Mouse (Mus musculus) limb, embryonic 10.5 days (tissue): ENCODE data around the gene Rpl19. TPM values are rescaled to one million over a fixed set of nuclear protein-coding genes. Genes with fewer than 3 reads are reported as not detected.
A peak's percentile ranks its signal among the peaks of the same experiment; 100 is the strongest.

Experiments
- DNase-seq: peaks from one replicate; pipeline ENCODE4 v3.0.0-alpha.2; 2017; ENCODE audit warnings: low spot score
- H3K27ac ChIP-seq: fragments of 300-500 bp; sonication (generic); 2 replicates; pipeline ENCODE4 v1.5.1; 2016; ENCODE audit warnings: mild to moderate bottlenecking
- H3K27me3 ChIP-seq: fragments of 300-500 bp; sonication (generic); 2 replicates; pipeline ENCODE4 v1.6.1; 2016; ENCODE audit warnings: low read depth, mild to moderate bottlenecking; ENCODE audit not compliant: poor library complexity, severe bottlenecking
- H3K36me3 ChIP-seq: fragments of 300-500 bp; sonication (generic); 2 replicates; pipeline ENCODE4 v1.6.1; 2016; ENCODE audit warnings: mild to moderate bottlenecking, moderate library complexity
- H3K4me1 ChIP-seq: fragments of 300-500 bp; sonication (generic); 2 replicates; pipeline ENCODE4 v1.6.1; 2016
- H3K4me3 ChIP-seq: fragments of 300-500 bp; sonication (generic); 2 replicates; pipeline ENCODE4 v1.5.1; 2016; ENCODE audit warnings: mild to moderate bottlenecking, moderate library complexity
- H3K9me3 ChIP-seq: fragments of 300-500 bp; sonication (generic); replicated peaks from 2 replicates; pipeline ENCODE4 v1.6.1; 2016; ENCODE audit warnings: mild to moderate bottlenecking
- WGBS: fragments of 180-500 bp; shearing (Covaris S2); methylation state at CpG from one replicate; pipeline ENCODE4 v1.1.7; 2016; 5-methylcytosine and 5-hydroxymethylcytosine counted together
- polyA plus RNA-seq: library from polyadenylated mRNA; unstranded; fragments of >200 nt; fragmentation: Nextera tagmentation; extraction: Ambion mirVana; gene quantifications from 2 replicates; pipeline ENCODE4 v1.2.1, GENCODE M21; 2016

Rpl19 gene
- polyA plus RNA-seq, 1 experiment from 2014 or later, result 1,186 TPM

DNA sequence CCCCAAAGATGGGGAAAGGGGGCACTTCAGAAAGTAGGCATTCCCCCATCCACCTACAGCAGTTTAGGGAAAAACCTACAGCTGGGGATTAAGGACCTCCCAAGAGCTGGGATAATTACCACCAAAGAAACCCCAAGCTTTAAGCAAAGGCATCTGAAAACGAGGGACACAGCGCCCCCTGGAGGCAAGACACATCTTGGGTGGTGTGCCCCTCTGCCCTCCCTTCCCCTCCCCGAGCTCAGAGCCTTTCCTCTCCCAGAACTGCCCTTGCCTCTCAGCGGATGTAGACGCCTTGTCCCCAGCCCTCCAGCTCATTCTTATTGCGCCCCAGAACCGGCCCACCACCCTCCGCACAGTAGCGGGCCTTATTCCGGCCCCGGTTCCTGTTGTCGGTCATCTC, 23.9 kb upstream of the Rpl19 start:
- Histone ChIP-seq H3K4me1 (peaks cover 47% of the 10 kb centered on the region), H3K27ac (0 out of 2 replicates have a peak overlapping the region, but pooled peaks have one; percentile 21), H3K27me3 (peaks cover 79% of the 10 kb centered on the region), H3K4me3 (peak overlapping the region; percentile 39), H3K9me3 (no peaks in the 10 kb centered on the region), H3K36me3 (peaks cover 17% of the 10 kb centered on the region)
- peak; percentile 92 for DNase-seq
- 5% methylated on average over 12 of the region's 12 CpGs for WGBS

DNA sequence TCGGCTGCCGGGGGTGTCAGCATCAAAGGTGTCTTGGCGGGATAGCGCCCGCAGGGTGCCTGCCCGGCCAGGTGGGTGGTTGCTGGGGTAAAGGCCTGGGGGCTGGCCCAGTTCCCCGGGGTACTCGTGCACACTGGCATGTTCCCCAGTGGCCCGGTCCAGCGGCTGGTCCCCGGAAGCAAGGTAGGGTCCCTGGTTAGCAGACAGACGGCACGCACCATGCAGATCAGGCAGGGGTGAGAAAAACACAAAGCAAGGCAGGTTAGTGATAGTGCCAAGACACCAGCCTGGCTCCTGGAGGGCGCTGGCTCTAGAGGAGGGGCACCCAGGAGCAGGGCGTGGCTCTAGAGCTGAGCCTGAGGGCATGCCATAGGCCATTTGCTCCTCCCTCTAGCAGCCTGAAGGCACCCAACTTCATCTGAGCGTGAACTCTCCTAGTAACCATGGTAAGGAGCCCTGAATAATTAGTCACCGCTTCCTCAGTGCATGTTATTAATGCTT, 23.3 kb upstream of the Rpl19 start:
- 23% methylated on average over 17 of the region's 17 CpGs for WGBS
- H3K4me1 ChIP-seq, result peaks cover 47% of the 10 kb centered on the region
- no peaks in the 10 kb centered on the region for H3K9me3 ChIP-seq
- 0 out of 2 replicates have a peak overlapping the region, but pooled peaks have one; percentile 21 for H3K27ac ChIP-seq
- peak; percentile 40 for DNase-seq
- H3K4me3 ChIP-seq, result peak overlapping the region; percentile 39
- peaks cover 73% of the 10 kb centered on the region for H3K27me3 ChIP-seq
- peaks cover 20% of the 10 kb centered on the region for H3K36me3 ChIP-seq

DNA sequence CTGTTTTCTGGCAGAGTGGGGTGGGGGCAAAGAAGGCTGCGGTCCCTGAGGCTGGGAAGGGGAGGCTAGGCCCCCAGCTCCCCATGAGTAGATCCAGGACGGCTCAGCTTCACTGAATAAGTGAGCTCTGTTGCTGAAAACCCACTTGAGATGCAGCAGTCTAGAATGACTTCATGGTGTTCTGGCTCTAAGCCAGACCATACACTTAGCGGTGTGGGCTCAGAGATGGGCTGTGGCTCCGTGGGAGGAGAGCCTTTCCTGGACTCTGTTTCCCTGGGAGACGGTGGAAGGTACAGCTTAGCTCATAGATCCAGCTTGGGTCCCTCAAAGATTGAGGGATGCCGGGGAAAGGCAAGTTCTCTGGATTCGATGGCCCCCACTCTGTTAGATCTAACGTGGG, 22.3 kb upstream of the Rpl19 start:
- no peak for DNase-seq
- Histone ChIP-seq H3K27ac (no peak overlapping the region), H3K9me3 (no peaks in the 10 kb centered on the region), H3K4me1 (peaks cover 47% of the 10 kb centered on the region), H3K36me3 (peaks cover 25% of the 10 kb centered on the region), H3K4me3 (no peak overlapping the region), H3K27me3 (peaks cover 63% of the 10 kb centered on the region)
- 89% methylated on average over 8 of the region's 8 CpGs for WGBS

DNA sequence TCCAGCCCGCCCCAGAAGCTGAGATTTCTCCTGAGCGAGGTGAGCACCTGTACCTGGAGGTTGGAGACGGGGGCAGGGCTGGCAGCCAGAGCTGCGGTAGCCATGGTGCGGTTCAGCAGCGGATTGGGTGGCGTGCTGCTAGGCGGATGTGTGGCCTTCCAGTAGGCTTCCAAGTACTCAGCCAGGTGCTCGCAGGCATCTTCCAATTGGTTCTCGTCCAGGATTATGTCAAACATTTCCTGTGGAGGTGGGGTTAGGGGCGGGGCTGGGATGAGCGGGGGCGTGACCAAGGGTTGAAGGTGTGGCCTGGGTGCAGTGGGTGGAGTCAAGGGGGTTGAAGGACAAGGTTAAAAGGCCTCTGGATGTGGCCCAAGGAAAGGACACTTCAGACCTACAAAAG, 21.4 kb upstream of the Rpl19 start:
- no peak overlapping the region for H3K27ac ChIP-seq
- H3K36me3 ChIP-seq, result peaks cover 33% of the 10 kb centered on the region
- H3K4me1 ChIP-seq, result peaks cover 45% of the 10 kb centered on the region
- no peaks in the 10 kb centered on the region for H3K9me3 ChIP-seq
- H3K27me3 ChIP-seq, result peaks cover 54% of the 10 kb centered on the region
- WGBS, result 34% methylated on average over 13 of the region's 13 CpGs
- H3K4me3 ChIP-seq, result no peak overlapping the region
- peak; percentile 38 for DNase-seq

DNA sequence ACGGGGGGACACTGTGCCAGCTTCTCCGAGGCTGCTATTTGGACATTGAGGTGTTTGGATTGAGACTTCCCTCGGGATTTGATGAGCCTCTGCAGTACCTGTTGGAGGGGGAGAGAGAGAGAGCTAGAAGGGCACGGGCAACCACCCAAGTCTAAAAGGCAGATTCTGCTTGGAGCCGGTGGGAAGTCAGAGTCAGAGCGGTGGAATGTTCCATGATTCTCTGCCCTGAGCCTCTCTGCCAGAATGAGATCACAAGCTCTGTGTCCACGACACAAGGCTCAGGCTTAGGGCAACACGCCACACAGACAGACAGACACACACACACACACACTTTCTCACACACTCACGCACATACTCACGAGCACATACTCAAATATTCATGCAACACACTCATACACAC, 20.8 kb upstream of the Rpl19 start:
- H3K36me3 ChIP-seq, result peaks cover 38% of the 10 kb centered on the region
- H3K27ac ChIP-seq, result no peak overlapping the region
- DNase-seq, result no peak
- peaks cover 52% of the 10 kb centered on the region for H3K27me3 ChIP-seq
- WGBS, result 86% methylated on average over 10 of the region's 10 CpGs
- no peaks in the 10 kb centered on the region for H3K9me3 ChIP-seq
- peaks cover 41% of the 10 kb centered on the region for H3K4me1 ChIP-seq
- no peak overlapping the region for H3K4me3 ChIP-seq

DNA sequence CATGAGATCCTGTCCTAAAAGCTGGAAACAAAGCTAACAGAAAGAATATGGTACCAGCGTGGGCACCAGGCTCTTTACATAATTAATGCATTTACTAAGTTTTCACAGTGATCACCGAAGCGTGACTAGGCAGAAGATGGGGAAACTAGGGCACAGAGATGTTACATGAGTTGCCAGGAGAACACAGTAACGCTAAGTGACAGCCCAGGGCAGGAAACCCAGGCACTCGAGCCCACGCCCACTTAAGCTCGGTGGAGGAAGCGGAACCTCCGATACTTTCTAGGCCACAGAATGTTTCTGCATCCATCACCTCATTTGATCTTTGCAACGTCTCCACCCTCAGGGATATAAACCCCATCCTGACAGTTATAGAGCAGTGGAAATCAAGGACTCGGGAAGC, 18.4 kb upstream of the Rpl19 start:
- Histone ChIP-seq H3K27me3 (peaks cover 46% of the 10 kb centered on the region), H3K4me1 (peaks cover 32% of the 10 kb centered on the region), H3K9me3 (no peaks in the 10 kb centered on the region), H3K36me3 (peaks cover 49% of the 10 kb centered on the region), H3K27ac (no peak overlapping the region), H3K4me3 (no peak overlapping the region)
- 85% methylated on average over 11 of the region's 11 CpGs for WGBS
- DNase-seq, result no peak

DNA sequence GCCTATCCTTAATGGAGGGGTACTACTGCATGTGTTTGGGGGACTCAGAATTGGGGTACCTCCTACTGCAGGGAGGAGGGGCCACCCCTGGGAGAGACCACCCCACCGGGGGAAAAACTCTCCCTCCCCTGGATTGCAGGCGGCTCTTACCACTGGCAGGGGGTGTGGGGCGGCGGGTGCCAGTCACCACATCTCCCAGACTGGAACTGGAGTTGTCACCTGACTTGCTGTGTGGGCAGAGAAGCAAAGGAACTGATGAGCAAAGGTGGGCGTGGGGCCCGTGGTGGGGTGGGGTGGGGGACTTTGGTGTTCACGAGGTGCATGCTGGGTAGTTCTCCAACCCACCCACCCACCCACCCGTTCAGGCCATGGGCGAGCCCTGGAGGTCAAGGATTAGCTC, 14.8 kb upstream of the Rpl19 start:
- H3K4me1 ChIP-seq, result peaks cover 14% of the 10 kb centered on the region
- WGBS, result 68% methylated on average over 9 of the region's 9 CpGs
- no peak overlapping the region for H3K4me3 ChIP-seq
- H3K27ac ChIP-seq, result 0 out of 2 replicates have a peak overlapping the region, but pooled peaks have one; percentile 16
- no peaks in the 10 kb centered on the region for H3K9me3 ChIP-seq
- DNase-seq, result no peak
- H3K27me3 ChIP-seq, result peaks cover 22% of the 10 kb centered on the region
- peaks cover 56% of the 10 kb centered on the region for H3K36me3 ChIP-seq

DNA sequence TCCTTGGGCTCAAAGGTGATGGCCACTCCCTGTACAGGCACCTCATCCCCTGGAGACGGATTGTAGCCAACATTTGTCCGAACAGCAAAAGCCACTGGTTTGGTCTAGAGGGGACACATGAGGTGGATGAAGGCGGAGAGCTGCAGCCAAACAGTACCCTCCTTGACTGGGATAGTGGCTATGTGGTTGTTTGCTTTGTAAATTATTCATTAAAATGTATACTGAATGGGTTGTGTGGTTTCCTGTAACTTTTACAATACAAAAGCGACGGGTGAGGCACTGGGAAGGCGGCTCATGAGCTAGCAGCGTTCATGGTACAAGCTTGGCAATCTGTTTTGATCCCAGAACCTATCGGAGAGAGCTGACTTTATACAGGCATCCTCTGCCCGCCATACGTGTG, 13.7 kb upstream of the Rpl19 start:
- WGBS, result 78% methylated on average over 10 of the region's 10 CpGs

DNA sequence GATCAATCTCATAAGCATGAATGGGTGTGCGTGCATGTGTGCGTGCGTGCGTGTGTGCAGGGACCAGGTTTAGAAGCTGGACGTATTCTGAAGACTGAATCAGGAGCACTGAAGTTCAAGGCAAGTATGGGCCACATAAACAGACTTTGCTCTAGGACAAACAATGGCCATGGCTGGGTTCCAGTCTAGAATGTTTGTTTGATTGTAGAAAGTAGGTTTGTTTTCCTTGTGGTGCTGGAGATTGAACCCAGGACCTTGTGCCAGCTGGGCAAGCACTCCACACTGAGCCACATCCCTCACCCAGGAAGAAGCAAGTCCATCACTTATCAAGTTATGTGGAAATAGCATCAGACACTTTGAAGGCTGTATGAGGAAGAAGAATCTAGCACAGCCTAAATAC, 10.3 kb upstream of the Rpl19 start:
- WGBS, result 92% methylated on average over 5 of the region's 5 CpGs
- peaks cover 35% of the 10 kb centered on the region for H3K27me3 ChIP-seq
- peaks cover 42% of the 10 kb centered on the region for H3K4me1 ChIP-seq
- DNase-seq, result no peak
- H3K36me3 ChIP-seq, result peaks cover 48% of the 10 kb centered on the region
- no peak overlapping the region for H3K4me3 ChIP-seq
- H3K27ac ChIP-seq, result no peak overlapping the region
- H3K9me3 ChIP-seq, result no peaks in the 10 kb centered on the region

More for the DNA sequence above, 13.7 kb upstream of the Rpl19 start:
- peaks cover 66% of the 10 kb centered on the region for H3K36me3 ChIP-seq
- no peaks in the 10 kb centered on the region for H3K9me3 ChIP-seq
- peaks cover 22% of the 10 kb centered on the region for H3K27me3 ChIP-seq
- no peak overlapping the region for H3K27ac ChIP-seq
- H3K4me3 ChIP-seq, result no peak overlapping the region
- no peak for DNase-seq
- peaks cover 14% of the 10 kb centered on the region for H3K4me1 ChIP-seq

DNA sequence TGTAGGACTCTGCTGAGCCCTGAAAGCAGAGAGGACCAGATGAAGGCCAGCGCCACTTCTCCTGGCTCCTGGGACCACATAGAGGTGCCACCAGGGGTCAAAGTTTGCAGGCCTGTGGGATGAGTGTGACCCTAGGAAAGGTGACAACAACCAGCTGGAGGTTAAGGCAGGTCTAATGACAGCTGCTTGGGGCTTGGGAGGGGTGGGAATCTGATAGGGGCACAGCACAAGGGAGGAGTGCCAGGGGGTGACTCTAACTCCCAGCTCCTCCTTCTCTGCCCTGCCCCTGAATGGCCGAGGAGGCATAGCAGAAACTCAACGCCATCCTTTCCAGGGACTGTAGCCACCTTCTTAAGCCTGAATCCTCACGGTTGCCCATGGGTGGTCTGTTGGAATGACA, 9.7 kb upstream of the Rpl19 start:
- Histone ChIP-seq H3K27ac (no peak overlapping the region), H3K4me3 (no peak overlapping the region), H3K4me1 (peaks cover 43% of the 10 kb centered on the region), H3K27me3 (peaks cover 32% of the 10 kb centered on the region), H3K36me3 (peaks cover 43% of the 10 kb centered on the region), H3K9me3 (no peaks in the 10 kb centered on the region)
- WGBS, result 71% methylated on average over 4 of the region's 4 CpGs
- no peak for DNase-seq

DNA sequence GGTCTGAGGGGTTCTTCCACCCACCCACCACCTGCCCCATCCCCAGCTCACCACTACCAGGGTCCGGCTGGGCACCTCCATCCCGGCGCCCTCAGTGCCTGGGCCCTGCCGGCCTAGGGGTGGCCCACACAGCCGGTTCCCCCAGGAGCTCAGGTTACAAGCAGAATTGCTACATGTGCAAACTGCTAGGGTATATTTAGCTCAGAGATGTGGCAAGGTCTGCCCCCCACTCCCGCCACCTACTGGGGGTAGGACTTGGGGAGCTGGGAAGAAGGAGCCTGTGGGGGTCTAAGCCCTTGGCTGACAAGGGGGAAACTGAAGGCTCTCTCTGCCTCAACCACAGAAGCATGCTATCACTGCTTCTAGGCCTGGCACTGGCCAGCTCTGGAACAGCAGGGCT, 8.3 kb upstream of the Rpl19 start:
- peaks cover 22% of the 10 kb centered on the region for H3K27me3 ChIP-seq
- H3K36me3 ChIP-seq, result peaks cover 40% of the 10 kb centered on the region

DNA sequence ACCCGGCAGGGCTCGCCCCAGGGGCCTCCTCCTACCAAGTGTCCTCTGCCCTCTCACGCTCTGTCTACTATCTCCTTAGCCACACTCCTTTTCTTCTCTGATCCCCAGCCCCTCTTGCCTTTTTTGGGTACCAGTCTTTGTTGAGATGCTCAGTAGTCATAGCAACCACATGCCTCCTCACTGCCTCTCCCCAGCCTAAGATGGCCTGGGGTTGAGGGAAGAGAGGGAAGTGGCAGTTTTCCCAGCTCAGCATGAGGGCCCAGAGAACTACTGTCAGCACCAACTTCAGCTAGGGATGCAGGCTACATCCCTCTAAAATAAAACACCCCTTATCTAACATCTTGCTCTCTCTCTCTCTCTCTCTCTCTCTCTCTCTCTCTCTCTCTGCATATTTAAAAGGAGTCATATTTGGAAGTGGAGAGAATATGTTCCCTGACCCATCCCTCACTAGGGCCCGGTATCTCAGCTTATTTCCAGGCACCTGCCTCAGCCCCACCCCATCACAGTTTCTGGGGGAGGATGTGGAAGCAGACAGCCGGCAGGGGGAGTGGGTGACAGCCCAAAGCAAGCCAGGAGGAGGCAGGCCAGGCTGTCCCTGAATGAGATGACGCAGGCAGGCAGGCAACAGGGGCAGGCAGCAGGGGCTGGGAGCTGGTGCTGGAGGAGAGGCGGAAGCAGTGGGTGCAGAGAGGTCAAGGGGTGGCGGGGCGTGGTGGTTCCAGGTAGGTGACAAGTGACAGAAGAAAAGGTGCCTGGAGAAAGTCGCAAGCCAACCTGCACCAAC, 7.5 kb upstream of the Rpl19 start:
- peaks cover 50% of the 10 kb centered on the region for H3K4me1 ChIP-seq
- peaks cover 40% of the 10 kb centered on the region for H3K36me3 ChIP-seq
- H3K27ac ChIP-seq, result no peak overlapping the region
- H3K9me3 ChIP-seq, result no peaks in the 10 kb centered on the region
- 0 out of 2 replicates have a peak overlapping the region, but pooled peaks have one; percentile 12 for H3K4me3 ChIP-seq
- WGBS, result 33% methylated on average over 10 of the region's 10 CpGs
- peaks cover 22% of the 10 kb centered on the region for H3K27me3 ChIP-seq
- no peak for DNase-seq

More for the DNA sequence above, 8.3 kb upstream of the Rpl19 start:
- 60% methylated on average over 6 of the region's 6 CpGs for WGBS
- Histone ChIP-seq H3K4me3 (no peak overlapping the region), H3K27ac (no peak overlapping the region), H3K9me3 (no peaks in the 10 kb centered on the region), H3K4me1 (peaks cover 47% of the 10 kb centered on the region)
- DNase-seq, result no peak

DNA sequence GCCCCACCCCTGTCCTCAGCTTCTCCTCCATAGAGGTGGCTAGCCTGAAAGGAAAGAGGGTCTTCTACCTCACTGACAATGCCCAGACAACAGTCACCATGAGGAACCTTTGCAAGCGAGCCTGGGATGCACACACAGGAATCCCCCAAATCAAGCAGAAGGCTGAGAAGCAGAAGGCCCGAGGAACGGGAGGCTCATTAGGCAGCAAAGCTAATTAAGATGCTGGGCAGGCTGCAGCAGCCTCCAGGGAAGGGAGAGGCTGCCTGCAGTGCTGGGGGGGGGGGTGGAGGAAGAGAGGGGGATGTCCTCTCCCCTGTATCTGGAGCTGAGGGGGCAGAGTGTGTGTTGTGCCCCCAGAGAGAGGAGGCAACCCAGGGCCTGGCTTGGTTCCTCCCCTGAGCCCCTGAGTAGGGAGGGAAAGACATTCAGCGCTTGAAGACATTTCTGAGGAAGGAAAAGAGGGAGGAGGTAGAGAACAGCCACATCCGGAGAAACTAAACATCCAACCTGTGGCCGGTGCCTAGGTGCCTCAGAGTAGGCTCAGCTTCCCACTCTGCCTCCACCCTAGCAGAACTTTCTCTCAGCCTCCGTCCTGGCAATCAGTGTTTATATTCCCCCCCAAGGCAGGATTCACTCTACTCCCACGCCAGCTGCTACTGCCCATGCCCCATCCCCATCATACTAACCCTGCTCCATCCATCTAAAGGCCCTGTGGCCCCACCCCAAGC, 6.5 kb upstream of the Rpl19 start:
- Histone ChIP-seq H3K4me1 (peaks cover 50% of the 10 kb centered on the region), H3K27ac (peak overlapping the region; percentile 43; the same call in 1 of the 2 replicates), H3K4me3 (peak overlapping the region; percentile 18; the same call in 1 of the 2 replicates), H3K36me3 (peaks cover 32% of the 10 kb centered on the region), H3K27me3 (peaks cover 22% of the 10 kb centered on the region), H3K9me3 (no peaks in the 10 kb centered on the region)
- no peak for DNase-seq
- WGBS, result 41% methylated on average over 8 of the region's 8 CpGs
